Mouse (Mus musculus) thymus, adult 2 months (tissue): Measurements from ENCODE around the gene Nfkbie.

Source experiments
- CTCF ChIP-seq: fragments of 200-500 bp; IDR thresholded peaks from 2 replicates; pipeline ENCODE4 v1.5.1; 2012; ENCODE audit warnings: mild to moderate bottlenecking, control low read depth, low read length, moderate library complexity, borderline replicate concordance; ENCODE audit not compliant: control insufficient read depth, poor library complexity, insufficient read depth; ENCODE audit errors: extremely low read depth
- POLR2A ChIP-seq: fragments of 200-500 bp; IDR thresholded peaks from 2 replicates; pipeline ENCODE4 v1.6.1; 2012; ENCODE audit warnings: mild to moderate bottlenecking, low read length, control low read depth, moderate library complexity; ENCODE audit not compliant: control insufficient read depth, poor library complexity, insufficient read depth; ENCODE audit errors: extremely low read depth

- TF ChIP-seq CTCF (no peak), POLR2A (no peak)
These were observed 34.3 kb downstream of the Nfkbie start for GRCm38 (mm10) chr17:45589844-45590243.
